Mouse (Mus musculus) kidney, adult 2 months (tissue): ENCODE measurements at regions not wholly inside any gene's neighbourhood (a gene's known extent, or its start where the extent isn't known, plus 50 kb on each side); places are given as distances from the start of the nearest gene placed in this dataset.

Source experiments
- CTCF ChIP-seq: fragments of 200-500 bp; conservative IDR thresholded peaks from 2 replicates; pipeline ENCODE4 v1.5.1; 2011; ENCODE audit warnings: low read depth, mild to moderate bottlenecking, control low read depth, low read length, moderate library complexity, mixed read lengths; ENCODE audit not compliant: insufficient read depth, insufficient read length
- POLR2A ChIP-seq: fragments of 200-500 bp; IDR thresholded peaks from one replicate; pipeline ENCODE4 v1.6.1; 2011; ENCODE audit warnings: low read depth, low read length, control low read depth

DNA sequence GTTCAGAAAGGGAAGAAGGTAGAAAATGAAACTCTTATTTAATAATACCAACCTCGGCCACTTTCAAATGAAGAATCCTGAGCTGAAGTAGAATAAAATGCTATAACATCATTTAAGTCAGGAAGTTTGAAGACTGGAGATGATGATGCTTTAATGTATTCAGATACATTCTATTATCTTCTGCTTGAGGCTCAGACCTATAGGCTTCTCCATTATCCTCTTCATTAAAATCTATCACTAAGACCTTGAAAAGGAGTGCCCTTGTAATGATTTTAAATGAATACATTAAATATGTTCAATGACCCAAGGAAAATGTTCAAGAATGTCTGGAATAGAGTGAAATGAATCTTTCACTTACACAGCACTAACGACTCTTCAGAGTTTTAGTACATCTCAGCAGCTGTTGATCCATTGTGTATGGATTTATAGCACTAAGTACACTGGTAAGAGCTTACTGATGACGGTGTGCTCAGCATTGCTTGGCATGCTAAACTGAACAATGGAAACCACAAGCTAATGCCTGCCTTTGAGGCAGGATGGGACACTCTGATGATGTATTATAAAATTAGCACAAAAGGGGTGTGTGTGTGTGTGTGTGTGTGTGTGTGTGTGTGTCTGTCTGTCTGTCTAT, 58.8 kb upstream of the Vegfc start:
- TF ChIP-seq CTCF, result no peak
- no peak for TF ChIP-seq POLR2A
